Mouse (Mus musculus) adrenal gland (tissue): ENCODE data around the gene Rac3.

Experiments
- intact Hi-C: fragments of 180-260 bp; cut with DNase I; formaldehyde crosslinking; loops from one replicate; pipeline ENCODE4 v1.15.1; 2025

Gene Rac3

DNA sequence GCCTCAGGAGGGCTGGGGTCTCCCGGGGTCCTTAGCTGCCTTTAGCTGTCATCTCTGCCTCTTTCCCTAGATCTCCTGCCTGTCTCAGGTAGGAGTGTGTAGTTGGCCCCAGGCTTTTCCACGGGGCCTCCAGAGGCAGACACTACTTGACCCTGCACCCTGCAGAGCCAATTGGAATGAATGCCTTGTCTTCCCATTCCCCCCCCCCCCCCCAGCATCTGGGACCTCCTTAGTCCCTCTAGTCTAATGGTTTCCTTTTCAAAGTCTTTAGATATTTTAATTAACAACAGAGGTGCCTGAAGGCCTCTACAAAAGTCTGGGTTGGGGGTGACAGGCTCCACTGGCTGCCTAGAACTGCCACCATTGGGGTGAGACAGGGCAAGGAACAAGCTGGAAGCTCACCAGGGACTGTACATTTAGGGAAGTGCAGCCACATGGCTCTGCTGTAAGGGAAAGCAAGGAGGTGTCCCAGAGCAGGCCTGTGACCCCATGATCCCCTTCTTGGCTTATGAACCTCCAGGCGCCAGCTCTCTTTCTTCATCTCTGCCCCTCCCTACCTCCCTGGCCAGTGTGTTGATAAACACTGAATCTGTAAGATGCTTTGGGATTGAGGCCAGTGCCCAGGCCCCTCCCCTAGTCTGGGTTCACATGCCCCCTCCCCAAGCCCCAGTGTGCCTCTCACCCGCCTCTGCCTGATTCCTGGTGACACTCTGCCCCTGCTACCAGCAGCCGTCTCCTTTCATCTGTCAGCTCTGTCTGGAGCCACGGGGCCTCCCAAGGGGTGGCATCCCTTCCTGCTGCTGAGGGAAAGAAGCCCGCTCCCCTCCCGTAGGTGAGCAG lies 16.6 kb upstream of the Rac3 start:
- intact Hi-C loops: no loop called here

DNA sequence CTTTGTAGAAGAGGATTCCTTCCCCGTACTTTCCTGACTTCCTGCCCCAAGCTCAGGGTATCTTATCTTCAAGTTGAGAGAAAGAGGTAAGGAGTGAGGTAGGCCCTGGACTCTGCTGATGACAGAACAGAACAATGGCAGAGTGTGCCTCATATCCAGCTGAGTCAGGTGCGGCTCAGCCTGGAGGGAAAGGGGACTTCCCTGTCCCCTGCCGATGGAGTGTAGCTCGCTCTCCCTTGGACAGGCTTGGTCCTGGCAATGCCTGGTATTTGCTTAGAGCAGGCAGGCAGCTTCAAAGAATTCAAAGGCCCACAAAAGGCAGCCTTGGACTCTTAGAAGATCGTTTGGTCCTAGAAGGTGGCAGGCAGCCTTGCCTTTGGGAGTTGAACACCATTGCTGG lies 15.2 kb upstream of the Rac3 start:
- intact Hi-C loops: no loop called here

- intact Hi-C loops: no loop called here
Observed at GRCm38 (mm10) chr11:120707225-120707624, 14.0 kb upstream of the Rac3 start.

- intact Hi-C loops: no loop called here
Observed at GRCm38 (mm10) chr11:120707969-120708368, 13.3 kb upstream of the Rac3 start.

GRCm38 (mm10) chr11:120709551-120709950 lies 11.7 kb upstream of the Rac3 start:
- intact Hi-C loops: no loop called here

- intact Hi-C loops: loop anchor here (10.0 kb wide), 1 partner anchor 194 kb away; no protein-coding TSS in a partner anchor
Observed at GRCm38 (mm10) chr11:120710672-120711071, 10.6 kb upstream of the Rac3 start.

- intact Hi-C loops: loop anchor here (2.0 to 10.0 kb wide), 3 partner anchors 53 to 193 kb away; partner anchors contain the start of gene Sirt7
Observed at GRCm38 (mm10) chr11:120711980-120712604, 9.2 kb upstream of the Rac3 start.

DNA sequence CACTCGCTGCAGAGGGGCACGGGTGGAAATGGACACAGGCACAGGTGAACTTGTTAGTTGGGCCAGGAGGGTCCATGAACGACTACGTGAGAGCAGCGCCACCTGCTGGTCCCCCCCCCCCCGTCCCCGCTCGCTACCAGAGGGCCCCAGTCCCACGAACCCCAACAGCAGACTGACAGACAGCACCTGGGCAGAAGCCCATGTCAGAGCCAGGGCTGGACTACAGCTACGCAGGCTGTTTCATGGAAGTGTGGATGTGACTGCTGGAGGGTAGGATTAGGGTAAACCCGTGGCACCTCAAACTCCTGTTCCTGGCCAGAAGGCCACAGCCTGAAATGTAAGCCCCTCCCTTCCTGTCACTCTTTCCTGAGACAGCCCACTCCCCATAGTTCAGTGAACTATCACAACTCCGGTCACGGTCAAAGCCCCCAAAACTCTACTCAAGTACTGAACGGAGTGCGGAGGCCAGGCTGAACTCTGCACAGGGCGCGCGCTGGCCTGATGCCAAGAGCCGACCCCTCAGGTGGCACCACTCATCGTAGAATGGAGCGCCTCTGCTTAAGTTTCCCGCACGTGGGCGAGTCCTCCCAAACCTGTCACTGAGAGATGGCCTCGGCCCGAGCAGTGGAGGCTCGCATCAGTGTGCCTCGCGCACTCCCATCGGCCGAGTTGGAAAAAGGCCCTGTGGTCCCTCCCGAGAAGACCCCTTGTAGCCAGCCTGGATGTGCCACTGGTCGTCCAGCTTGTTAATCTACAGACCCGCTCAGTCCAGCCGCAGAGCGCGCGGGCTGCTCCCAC lies 8.3 kb upstream of the Rac3 start:
- intact Hi-C loops: loop anchor here (2.0 to 10.0 kb wide), 3 partner anchors 54 to 192 kb away; partner anchors contain the start of gene Sirt7

- intact Hi-C loops: loop anchor here (2.0 to 10.0 kb wide), 3 partner anchors 55 to 191 kb away; partner anchors contain the start of gene Sirt7
Observed at GRCm38 (mm10) chr11:120713580-120714518, 7.4 kb upstream of the Rac3 start, which contains the start of the genes Cenpx and Lrrc45. TSS of gene Cenpx (minus strand) at chr11:120713738. TSS of gene Lrrc45 (plus strand) at chr11:120713925.

DNA sequence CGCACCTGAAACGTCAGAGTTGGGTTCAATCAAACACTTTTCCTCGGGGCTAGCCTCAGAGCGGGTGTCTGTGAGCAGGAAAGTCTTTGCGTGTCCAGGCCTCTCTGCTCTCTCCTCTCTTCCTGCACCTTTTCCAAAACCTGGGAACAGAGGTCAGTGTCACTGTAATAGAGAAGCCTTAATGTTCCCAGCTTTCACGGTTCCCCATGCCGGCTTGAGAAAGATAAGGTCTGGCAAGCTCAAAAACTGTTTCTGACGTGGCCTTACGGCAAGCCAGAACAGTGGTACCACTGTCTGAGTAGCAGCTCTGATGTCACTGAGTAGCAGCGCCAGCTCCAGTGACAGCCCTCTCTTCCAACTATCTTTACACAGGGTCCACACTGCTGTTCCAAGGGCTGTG lies 6.7 kb upstream of the Rac3 start:
- intact Hi-C loops: loop anchor here (10.0 kb wide), 1 partner anchor 190 kb away; no protein-coding TSS in a partner anchor

DNA sequence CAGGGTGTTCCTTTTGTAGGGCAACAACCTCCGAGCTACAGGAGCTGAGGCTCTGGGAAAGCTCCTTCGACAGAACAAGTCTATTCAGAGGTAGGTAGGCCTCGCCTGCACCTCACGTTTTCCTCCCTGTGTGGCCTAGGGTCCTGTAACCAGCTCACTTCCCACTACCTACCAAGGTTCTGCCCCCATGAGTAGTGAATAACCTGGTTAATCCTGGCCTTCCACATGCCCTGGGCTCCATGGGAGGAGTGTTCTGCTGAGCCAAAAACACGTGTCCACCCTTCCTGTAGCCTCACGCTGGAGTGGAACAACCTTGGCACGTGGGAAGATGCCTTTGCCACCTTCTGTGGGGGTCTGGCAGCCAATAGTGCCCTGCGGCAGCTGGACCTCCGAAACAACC lies 6.1 kb upstream of the Rac3 start:
- intact Hi-C loops: loop anchor here (10.0 kb wide), 1 partner anchor 190 kb away; no protein-coding TSS in a partner anchor

GRCm38 (mm10) chr11:120719242-120719641 lies 2.0 kb upstream of the Rac3 start:
- intact Hi-C loops: loop anchor here (10.0 kb wide), 1 partner anchor 186 kb away; no protein-coding TSS in a partner anchor

GRCm38 (mm10) chr11:120719841-120720376 lies 1.4 kb upstream of the Rac3 start:
- intact Hi-C loops: loop anchor here (10.0 kb wide), 1 partner anchor 185 kb away; no protein-coding TSS in a partner anchor

GRCm38 (mm10) chr11:120720450-120720849 lies 820 bp upstream of the Rac3 start:
- intact Hi-C loops: no loop called here

- intact Hi-C loops: no loop called here
Observed at GRCm38 (mm10) chr11:120722067-120722630, 879 bp downstream of the Rac3 start.

- intact Hi-C loops: no loop called here
Observed at GRCm38 (mm10) chr11:120722761-120723382, 1.6 kb downstream of the Rac3 start.

GRCm38 (mm10) chr11:120723509-120723908 lies 2.2 kb downstream of the Rac3 start:
- intact Hi-C loops: no loop called here

GRCm38 (mm10) chr11:120726243-120727168 lies 5.2 kb downstream of the Rac3 start:
- intact Hi-C loops: no loop called here
